Mouse (Mus musculus): Measurements from ENCODE around the gene Srsf3. TPM values are rescaled to one million over a fixed set of nuclear protein-coding genes. Genes with fewer than 3 reads are reported as not detected.
"Not testable (repeated sequence)": the region's sequence is repeated elsewhere in the genome, so short reads cannot be mapped to it uniquely, and the experiment has no call there.

Gene Srsf3
- polyA plus RNA-seq, 1 experiment from 2014 or later = 702 TPM

DNA sequence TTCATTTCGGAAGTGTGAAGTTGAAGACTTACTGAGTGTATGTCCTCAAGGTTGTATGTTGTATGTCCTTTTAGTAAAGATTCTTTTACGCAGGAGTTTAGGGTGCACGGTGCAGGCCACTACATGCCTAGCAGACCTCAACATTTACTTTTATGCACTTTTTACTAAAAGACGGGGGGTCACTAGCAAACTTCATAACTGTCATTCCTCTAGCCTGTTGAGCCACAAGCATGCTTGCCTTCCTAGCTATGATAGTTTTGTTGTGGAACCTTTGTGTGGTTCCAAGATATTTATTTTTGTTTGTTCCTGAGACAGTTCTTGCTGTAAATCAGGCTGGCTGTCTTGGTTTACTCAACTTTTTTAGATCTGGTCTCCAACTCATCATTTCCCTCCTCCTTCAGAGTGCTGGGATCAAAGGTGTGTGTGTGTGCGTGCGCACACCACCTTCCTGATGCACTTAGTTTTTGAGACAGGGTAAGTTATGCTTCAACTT is 1.2 kb downstream of the Srsf3 start:
- ATAC-seq (ENCODE audit: insufficient number of reproducible peaks, insufficient read depth, low FRiP score, low TSS enrichment, low read depth) = no peak
- peaks cover 31% of the 10 kb centered on the region for H3K4me1 ChIP-seq
- H3K36me3 ChIP-seq = peaks cover 25% of the 10 kb centered on the region
- H3K9ac ChIP-seq = peak overlapping the region; percentile 97
- no peaks in the 10 kb centered on the region for H3K9me3 ChIP-seq
- peak overlapping the region; percentile 82 for H3K4me3 ChIP-seq
- H3K4me2 ChIP-seq = peak overlapping the region; percentile 95
- peak overlapping the region; percentile 99 for H3K27ac ChIP-seq
- no peaks in the 10 kb centered on the region for H3K27me3 ChIP-seq
- 0% methylated on average over 6 of the region's 6 CpGs for WGBS

DNA sequence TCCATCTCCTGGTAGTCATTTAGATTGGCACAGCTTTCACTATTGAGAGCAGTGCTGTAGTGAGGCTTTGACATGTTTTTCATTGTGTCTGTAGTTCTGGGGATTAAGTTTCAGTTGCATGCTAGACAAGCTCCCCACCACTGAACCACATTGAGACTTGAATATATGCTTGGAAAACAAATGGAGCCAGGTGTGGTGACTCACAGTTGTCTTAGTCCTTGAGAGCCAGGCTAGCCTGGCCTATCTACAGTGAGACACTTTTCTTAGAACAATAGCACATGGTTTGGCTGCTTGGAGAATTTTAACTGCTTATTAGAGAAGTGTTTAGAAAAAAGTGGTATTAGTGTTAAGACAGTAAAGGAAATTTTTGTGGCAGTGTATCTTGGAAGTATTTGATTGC is 1.8 kb downstream of the Srsf3 start:
- peak overlapping the region; percentile 99; the same call in 1 of the 2 replicates for H3K27ac ChIP-seq
- peak overlapping the region; percentile 97 for H3K9ac ChIP-seq
- peak overlapping the region; percentile 95 for H3K4me2 ChIP-seq
- no peaks in the 10 kb centered on the region for H3K27me3 ChIP-seq
- H3K9me3 ChIP-seq = no peaks in the 10 kb centered on the region
- H3K4me1 ChIP-seq = peaks cover 31% of the 10 kb centered on the region
- H3K36me3 ChIP-seq = peaks cover 32% of the 10 kb centered on the region
- ATAC-seq (ENCODE audit: insufficient number of reproducible peaks, insufficient read depth, low FRiP score, low TSS enrichment, low read depth) = no peak
- peak overlapping the region; percentile 82 for H3K4me3 ChIP-seq

DNA sequence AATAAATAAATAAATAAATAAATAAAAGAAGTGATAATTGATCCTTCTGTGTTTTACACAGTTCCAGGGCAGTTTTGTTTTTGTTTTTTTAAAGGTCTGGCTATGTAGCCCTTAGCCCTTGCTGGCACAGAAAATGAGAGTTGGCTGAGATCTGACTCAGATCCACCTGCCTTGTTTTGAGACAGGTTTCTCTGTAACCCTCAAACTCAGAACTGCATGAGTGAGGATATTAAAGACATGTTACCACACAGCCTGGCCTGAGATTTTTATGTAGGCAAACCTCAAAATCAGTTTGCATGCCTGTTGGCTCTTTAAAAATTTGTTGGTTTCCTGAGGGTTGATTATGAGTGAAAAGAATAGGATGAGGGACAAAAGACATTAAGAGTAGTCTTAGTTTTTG is 3.1 kb downstream of the Srsf3 start:
- peak overlapping the region; percentile 95 for H3K4me2 ChIP-seq
- no peak overlapping the region for H3K27ac ChIP-seq
- H3K4me3 ChIP-seq = peak overlapping the region; percentile 82
- H3K9me3 ChIP-seq = no peaks in the 10 kb centered on the region
- H3K4me1 ChIP-seq = peaks cover 34% of the 10 kb centered on the region
- H3K36me3 ChIP-seq = peaks cover 44% of the 10 kb centered on the region
- no peaks in the 10 kb centered on the region for H3K27me3 ChIP-seq
- 0 out of 2 replicates have a peak overlapping the region, but pooled peaks have one; percentile 44 for H3K9ac ChIP-seq
- ATAC-seq (ENCODE audit: insufficient number of reproducible peaks, insufficient read depth, low FRiP score, low TSS enrichment, low read depth) = no peak

DNA sequence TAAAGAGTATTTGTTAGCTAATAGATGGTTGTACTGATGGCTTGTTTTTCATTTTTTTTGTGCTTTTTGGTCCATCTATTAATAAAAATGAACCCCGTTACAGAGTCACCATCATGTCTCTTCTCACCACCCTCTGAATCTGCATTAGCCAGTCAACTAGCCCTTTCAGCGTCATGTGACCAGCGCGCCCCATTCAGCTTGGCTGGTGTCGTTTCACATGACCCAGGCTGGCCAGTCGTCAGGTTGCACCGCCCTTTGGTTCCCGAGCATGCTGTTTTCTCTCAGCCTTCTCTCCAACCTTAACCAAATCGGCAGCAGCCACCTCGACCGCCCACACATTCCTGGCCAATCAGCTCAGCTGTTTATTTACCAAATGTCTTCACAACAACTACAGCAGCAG is 6.9 kb downstream of the Srsf3 start:
- Histone ChIP-seq H3K9ac (no peak overlapping the region), H3K4me3 (no peak overlapping the region), H3K36me3 (peaks cover 77% of the 10 kb centered on the region), H3K4me2 (no peak overlapping the region), H3K27ac (no peak overlapping the region), H3K4me1 (peaks cover 27% of the 10 kb centered on the region), H3K27me3 (no peaks in the 10 kb centered on the region), H3K9me3 (no peaks in the 10 kb centered on the region)
- 69% methylated on average over 11 of the region's 11 CpGs for WGBS
- no peak for ATAC-seq (ENCODE audit: insufficient number of reproducible peaks, insufficient read depth, low FRiP score, low TSS enrichment, low read depth)

DNA sequence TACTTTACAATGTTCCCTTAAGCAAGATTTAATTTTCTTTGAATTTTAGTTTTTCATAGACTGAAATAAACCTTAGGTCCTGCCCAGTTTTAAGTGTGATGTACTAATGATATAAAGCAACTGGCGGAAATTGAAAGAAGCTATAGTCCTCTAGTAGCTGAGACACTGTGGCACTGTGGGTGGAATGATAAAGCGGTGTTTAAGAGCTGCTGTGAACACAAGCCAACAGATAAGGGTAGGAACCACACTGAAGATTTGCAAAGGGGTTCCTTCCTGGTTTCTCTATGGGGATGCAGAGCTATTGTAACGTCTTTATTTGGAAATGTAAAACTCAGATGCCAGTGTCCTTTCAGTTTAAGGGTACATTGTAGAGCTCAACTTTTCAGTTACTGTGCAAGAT is 9.2 kb downstream of the Srsf3 start:
- H3K4me3 ChIP-seq; H3K27me3 ChIP-seq; H3K4me2 ChIP-seq; H3K27ac ChIP-seq; ATAC-seq (ENCODE audit: insufficient number of reproducible peaks, insufficient read depth, low FRiP score, low TSS enrichment, low read depth); H3K9me3 ChIP-seq; H3K9ac ChIP-seq: not testable (repeated sequence)
- WGBS = 88% methylated on average over 3 of the region's 3 CpGs
- Histone ChIP-seq H3K36me3 (peaks cover 93% of the 10 kb centered on the region), H3K4me1 (peaks cover 14% of the 10 kb centered on the region)

DNA sequence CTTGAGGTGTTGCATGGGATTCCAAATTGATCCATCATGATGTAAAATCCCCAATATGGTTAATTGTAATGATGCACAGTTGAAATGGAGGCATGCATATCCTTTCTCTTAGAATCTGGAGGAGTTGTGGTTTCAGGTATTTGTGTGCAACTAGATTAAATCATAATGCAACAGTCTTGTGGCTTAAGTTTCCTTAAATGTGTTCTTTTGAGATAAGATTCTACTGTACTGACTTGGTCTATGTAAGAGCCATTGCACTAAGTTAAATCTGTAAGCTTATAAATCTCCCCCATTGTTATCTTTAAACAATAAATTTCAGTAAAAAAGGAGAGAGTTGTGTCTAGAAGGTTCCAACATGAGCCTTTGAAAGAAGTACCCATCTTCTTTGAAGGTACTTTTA is 10.1 kb downstream of the Srsf3 start:
- H3K4me1 ChIP-seq = peaks cover 5% of the 10 kb centered on the region
- no peak overlapping the region for H3K27ac ChIP-seq
- no peak overlapping the region for H3K4me3 ChIP-seq
- peaks cover 92% of the 10 kb centered on the region for H3K36me3 ChIP-seq
- no peak for ATAC-seq (ENCODE audit: insufficient number of reproducible peaks, insufficient read depth, low FRiP score, low TSS enrichment, low read depth)
- H3K27me3 ChIP-seq = no peaks in the 10 kb centered on the region
- no peak overlapping the region for H3K9ac ChIP-seq
- no peaks in the 10 kb centered on the region for H3K9me3 ChIP-seq
- H3K4me2 ChIP-seq = no peak overlapping the region

DNA sequence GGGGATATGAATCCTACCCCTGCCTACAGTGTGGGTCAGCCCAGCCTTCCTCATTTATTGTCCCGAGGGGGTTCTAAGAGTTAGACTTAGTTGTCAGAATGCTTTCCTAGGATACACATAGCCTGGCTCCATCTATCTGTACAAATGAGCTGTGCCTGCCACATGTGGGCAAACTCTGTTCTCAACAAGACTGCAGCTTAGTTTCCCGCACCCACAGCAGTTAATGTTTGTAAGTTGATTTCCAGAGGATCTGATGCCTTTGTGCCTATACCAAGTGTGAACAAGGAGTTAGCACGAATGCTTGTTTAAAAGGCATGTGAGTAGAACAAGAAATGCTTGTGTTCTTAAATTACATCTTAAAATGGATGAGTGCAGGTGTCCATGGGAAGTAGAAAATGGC is 11.2 kb downstream of the Srsf3 start:
- no peak overlapping the region for H3K4me3 ChIP-seq
- H3K27me3 ChIP-seq = no peaks in the 10 kb centered on the region
- no peak overlapping the region for H3K4me2 ChIP-seq
- H3K9me3 ChIP-seq = no peaks in the 10 kb centered on the region
- H3K27ac ChIP-seq = no peak overlapping the region
- no peak overlapping the region for H3K9ac ChIP-seq
- ATAC-seq (ENCODE audit: insufficient number of reproducible peaks, insufficient read depth, low FRiP score, low TSS enrichment, low read depth) = no peak
- H3K36me3 ChIP-seq = peaks cover 84% of the 10 kb centered on the region
- 85% methylated on average over 3 of the region's 3 CpGs for WGBS
- 0 out of 2 replicates have a peak, but pooled peaks cover 3% of the 10 kb centered on the region for H3K4me1 ChIP-seq

DNA sequence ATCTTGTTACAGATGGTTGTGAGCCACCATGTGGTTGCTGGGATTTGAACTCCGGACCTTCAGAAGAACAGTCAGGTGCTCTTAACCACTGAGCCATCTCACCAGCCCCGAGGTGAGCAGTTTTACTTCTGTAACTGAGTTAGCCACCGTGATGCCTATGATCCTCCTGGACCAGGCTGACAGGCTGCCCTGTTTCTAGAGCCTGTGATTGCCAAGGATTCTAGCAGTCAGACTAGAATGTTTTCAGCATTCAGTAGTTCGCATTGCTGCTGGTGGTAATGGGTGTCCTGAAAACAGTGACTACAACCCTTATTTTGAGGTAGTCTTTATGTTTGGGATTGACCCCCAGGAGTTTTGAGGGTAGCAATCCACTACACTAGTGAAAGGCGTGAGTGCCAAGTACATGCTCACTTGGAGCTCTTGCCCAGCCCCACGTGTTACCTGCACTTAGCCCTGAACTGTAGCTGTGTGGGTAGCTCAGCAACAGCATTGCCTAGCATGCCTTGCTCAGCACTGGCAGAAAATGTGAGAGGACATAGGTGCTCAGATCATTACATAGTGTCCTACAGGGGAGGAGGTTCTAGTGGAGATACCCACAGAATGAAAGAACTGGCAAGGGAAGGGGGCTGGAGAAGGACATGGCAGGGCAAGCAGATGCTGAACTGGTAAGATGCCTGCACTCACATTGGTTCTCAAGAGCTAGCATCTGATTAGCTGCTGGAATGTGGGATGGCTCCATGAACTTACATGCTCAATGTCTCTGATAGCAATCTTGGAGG is 11.9 kb downstream of the Srsf3 start:
- H3K36me3 ChIP-seq = peaks cover 76% of the 10 kb centered on the region
- no peak for ATAC-seq (ENCODE audit: insufficient number of reproducible peaks, insufficient read depth, low FRiP score, low TSS enrichment, low read depth)

DNA sequence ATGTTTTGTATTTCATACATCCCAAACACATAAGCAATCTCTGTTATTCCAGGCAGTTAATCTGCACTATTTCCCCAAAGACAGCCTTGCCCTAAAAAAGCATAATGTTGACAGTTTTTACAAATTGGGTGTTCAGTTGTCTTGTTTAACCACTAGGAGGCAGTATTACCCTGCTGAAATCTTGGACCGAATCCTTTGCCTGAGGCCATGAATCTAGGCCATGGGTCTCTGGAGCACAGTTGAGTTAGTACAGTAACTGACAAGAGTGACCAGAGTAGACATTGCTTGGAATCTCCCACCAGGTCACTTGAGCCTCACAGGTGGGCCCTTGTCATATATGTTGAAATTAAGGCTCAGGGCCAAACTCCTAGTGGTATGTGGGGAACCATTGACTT is 12.5 kb downstream of the Srsf3 start:
- Histone ChIP-seq H3K36me3 (peaks cover 70% of the 10 kb centered on the region), H3K27ac (no peak overlapping the region), H3K4me2 (no peak overlapping the region), H3K4me3 (no peak overlapping the region), H3K4me1 (no peaks in the 10 kb centered on the region), H3K27me3 (no peaks in the 10 kb centered on the region), H3K9ac (no peak overlapping the region), H3K9me3 (no peaks in the 10 kb centered on the region)
- 56% methylated on average over 1 of the region's 1 CpGs for WGBS
- ATAC-seq (ENCODE audit: insufficient number of reproducible peaks, insufficient read depth, low FRiP score, low TSS enrichment, low read depth) = no peak

More for the DNA sequence above, 11.9 kb downstream of the Srsf3 start:
- no peak overlapping the region for H3K9ac ChIP-seq
- no peak overlapping the region for H3K27ac ChIP-seq
- H3K9me3 ChIP-seq = no peaks in the 10 kb centered on the region
- H3K4me1 ChIP-seq = 0 out of 2 replicates have a peak, but pooled peaks cover 2% of the 10 kb centered on the region
- WGBS = 83% methylated on average over 6 of the region's 6 CpGs
- no peak overlapping the region for H3K4me3 ChIP-seq
- H3K4me2 ChIP-seq = no peak overlapping the region
- no peaks in the 10 kb centered on the region for H3K27me3 ChIP-seq

DNA sequence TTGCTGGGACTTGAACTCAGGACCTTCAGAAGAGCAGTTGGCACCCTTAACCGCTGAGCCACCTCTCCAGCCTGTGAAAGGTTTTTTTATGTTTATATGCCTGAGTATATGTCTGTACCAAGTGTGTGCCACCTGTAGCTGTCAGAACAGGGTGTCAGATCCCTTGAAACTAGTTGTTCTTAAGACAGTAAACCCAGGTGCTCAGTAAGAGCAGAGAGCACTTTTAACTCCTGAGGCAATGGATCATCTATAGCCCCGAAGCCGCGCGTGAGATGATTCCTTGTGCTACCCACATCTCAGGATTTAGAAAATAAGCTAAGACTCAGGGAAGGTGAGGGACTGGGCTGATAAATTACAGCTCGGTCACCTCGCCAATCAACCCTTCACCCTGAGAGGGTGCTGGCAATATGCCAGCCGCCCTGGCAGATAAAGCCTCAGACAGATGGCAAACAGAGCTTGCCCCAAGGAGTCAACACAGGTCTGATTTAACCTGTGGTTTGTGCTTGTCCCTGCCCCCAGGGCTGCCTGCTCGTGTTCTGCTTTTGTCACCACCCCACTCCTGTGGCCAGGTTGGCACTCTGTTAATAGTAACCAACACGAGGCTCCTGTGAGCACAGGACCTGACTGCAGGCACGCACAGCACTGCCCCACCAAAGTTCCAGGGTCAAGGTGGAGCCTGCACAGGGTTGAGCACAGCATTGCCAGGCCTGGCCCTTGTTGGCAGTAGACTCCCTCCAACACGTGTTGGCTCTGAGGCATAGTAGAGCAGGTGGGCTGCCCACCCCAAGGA is 13.5 kb downstream of the Srsf3 start:
- Histone ChIP-seq H3K27me3 (no peaks in the 10 kb centered on the region), H3K36me3 (peaks cover 60% of the 10 kb centered on the region), H3K27ac (peak overlapping the region; percentile 75), H3K4me2 (no peak overlapping the region), H3K4me1 (peaks cover 4% of the 10 kb centered on the region), H3K9me3 (no peaks in the 10 kb centered on the region), H3K9ac (no peak overlapping the region), H3K4me3 (no peak overlapping the region)
- WGBS = 59% methylated on average over 12 of the region's 12 CpGs
- no peak for ATAC-seq (ENCODE audit: insufficient number of reproducible peaks, insufficient read depth, low FRiP score, low TSS enrichment, low read depth)

DNA sequence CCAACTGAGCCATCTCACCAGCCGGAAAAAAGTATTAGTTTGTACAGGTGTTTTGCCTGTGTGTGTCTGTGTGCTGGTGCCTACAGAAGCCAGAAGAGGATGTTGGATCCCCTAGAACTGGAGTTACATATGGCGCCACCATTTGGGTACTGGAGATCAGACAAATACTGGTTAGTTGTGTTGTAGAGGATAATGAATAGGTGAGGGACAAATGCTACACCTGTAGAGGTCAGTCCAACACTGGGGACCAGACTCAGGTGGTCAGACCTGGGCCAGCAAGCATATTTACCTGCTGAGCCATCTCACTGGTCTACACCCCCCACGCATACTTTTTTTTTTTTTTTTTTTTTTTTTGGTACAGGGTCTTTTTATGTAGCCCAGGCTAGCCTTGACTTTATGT is 14.4 kb downstream of the Srsf3 start:
- Histone ChIP-seq H3K4me2 (no peak overlapping the region), H3K4me1 (peaks cover 4% of the 10 kb centered on the region), H3K9ac (no peak overlapping the region), H3K27ac (no peak overlapping the region), H3K36me3 (peaks cover 55% of the 10 kb centered on the region), H3K27me3 (no peaks in the 10 kb centered on the region), H3K4me3 (no peak overlapping the region), H3K9me3 (no peaks in the 10 kb centered on the region)
- 88% methylated on average over 3 of the region's 3 CpGs for WGBS
- no peak for ATAC-seq (ENCODE audit: insufficient number of reproducible peaks, insufficient read depth, low FRiP score, low TSS enrichment, low read depth)
